Mouse (Mus musculus): Measurements from ENCODE around the gene Prkcg. TPM values are rescaled to one million over a fixed set of nuclear protein-coding genes. Genes with fewer than 3 reads are reported as not detected.
A peak's percentile ranks its signal among the peaks of the same experiment; 100 is the strongest.
"Not testable (repeated sequence)": the region's sequence is repeated elsewhere in the genome, so short reads cannot be mapped to it uniquely, and the experiment has no call there.

Gene Prkcg
- polyA plus RNA-seq, 1 experiment, result 0.23 TPM

GRCm38 (mm10) chr7:3287186-3287585 is 1.8 kb upstream of the Prkcg start:
- Histone ChIP-seq H3K4me1 (peaks cover 36% of the 10 kb centered on the region), H3K36me3 (replicated peaks; ENCODE audit: low read length) (no peaks in the 10 kb centered on the region), H3K9me3 (no peaks in the 10 kb centered on the region), H3K27me3 (replicated peaks) (no peaks in the 10 kb centered on the region), H3K4me3 (replicated peaks) (no peak overlapping the region)
- TF ChIP-seq GATA1 (IDR thresholded peaks at IDR 0.05; ENCODE audit: borderline replicate concordance, low read length) (no peak), FLI1 (IDR thresholded peaks at IDR 0.05; ENCODE audit: low read length) (no peak)

DNA sequence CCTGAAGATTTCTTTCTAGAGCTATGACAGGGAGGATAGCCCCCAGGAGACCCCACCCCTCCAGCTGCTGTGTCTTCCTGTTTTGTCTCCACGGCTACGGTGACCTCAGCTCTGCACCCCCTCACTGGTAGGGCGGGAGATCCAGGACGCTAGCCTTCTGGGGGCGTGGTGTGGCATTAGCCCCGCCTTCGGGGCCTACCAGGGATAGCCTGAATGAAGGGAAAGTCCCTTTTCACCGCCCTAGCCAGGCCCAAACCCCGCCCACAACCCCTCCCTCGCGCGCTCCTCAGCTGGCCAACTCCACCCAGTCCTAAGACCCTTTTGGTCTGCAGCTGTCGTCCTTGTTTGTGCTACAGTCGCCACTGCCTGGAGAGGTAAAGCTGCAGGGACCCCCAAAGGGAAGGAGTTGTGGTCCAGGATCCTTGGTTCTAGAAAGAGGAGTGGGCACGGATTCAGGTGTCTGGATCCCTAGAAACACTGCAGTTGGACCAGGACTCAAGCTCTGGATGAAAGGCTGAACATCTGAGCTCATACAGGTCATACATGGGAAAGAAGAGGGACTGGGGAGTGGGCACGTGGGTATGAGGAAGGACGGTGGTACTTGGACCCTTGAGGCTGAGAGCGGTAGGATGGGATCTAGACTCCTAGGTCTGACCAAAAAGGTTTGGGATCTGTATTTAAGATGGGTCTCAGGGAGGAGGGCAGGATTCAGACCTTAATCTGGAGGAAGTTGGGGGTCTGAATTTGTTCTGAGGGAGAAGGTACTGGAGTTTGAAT is 1.5 kb downstream of the Prkcg start:
- no peaks in the 10 kb centered on the region for H3K9me3 ChIP-seq
- peaks cover 54% of the 10 kb centered on the region for H3K4me1 ChIP-seq
- H3K36me3 ChIP-seq (replicated peaks; ENCODE audit: low read length), result no peaks in the 10 kb centered on the region
- H3K4me3 ChIP-seq (replicated peaks), result peak overlapping the region; percentile 91
- TF ChIP-seq GATA1 (IDR thresholded peaks at IDR 0.05; ENCODE audit: borderline replicate concordance, low read length), result no peak
- TF ChIP-seq FLI1 (IDR thresholded peaks at IDR 0.05; ENCODE audit: low read length), result peak; percentile 18; the same call in 1 of the 2 replicates
- H3K27me3 ChIP-seq (replicated peaks), result peaks cover 2% of the 10 kb centered on the region

DNA sequence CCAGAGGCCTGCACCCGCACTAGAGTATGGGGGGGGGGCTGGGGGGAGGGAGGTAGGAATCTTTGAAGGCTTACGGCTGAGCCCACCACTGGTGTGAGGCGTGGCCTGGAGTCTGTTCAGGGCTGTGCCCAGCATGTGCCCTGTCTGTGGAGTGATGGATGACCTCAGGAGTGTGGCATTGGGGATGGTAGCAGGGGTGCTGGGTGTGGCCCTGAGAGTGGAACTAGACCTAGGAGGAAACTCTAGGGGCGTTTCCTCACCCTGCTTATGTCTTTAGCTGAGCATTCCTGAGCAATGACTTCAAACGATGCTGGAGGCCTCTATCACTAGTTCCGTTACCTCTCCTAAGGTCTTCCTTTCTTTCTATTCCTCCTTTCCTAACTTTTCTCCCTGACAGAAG is 2.2 kb downstream of the Prkcg start:
- H3K4me3 ChIP-seq (replicated peaks), result peak overlapping the region; percentile 91
- H3K36me3 ChIP-seq (replicated peaks; ENCODE audit: low read length), result peaks cover 3% of the 10 kb centered on the region
- H3K27me3 ChIP-seq (replicated peaks), result peaks cover 2% of the 10 kb centered on the region
- no peak for TF ChIP-seq GATA1 (IDR thresholded peaks at IDR 0.05; ENCODE audit: borderline replicate concordance, low read length)
- no peak for TF ChIP-seq FLI1 (IDR thresholded peaks at IDR 0.05; ENCODE audit: low read length)
- peaks cover 56% of the 10 kb centered on the region for H3K4me1 ChIP-seq
- no peaks in the 10 kb centered on the region for H3K9me3 ChIP-seq

- peaks cover 8% of the 10 kb centered on the region for H3K36me3 ChIP-seq (replicated peaks; ENCODE audit: low read length)
- H3K9me3 ChIP-seq, result no peaks in the 10 kb centered on the region
- peaks cover 2% of the 10 kb centered on the region for H3K27me3 ChIP-seq (replicated peaks)
- H3K4me3 ChIP-seq (replicated peaks), result peak overlapping the region; percentile 62
- TF ChIP-seq GATA1 (IDR thresholded peaks at IDR 0.05; ENCODE audit: borderline replicate concordance, low read length) (no peak), FLI1 (IDR thresholded peaks at IDR 0.05; ENCODE audit: low read length) (no peak)
- peaks cover 56% of the 10 kb centered on the region for H3K4me1 ChIP-seq
Observed at GRCm38 (mm10) chr7:3291764-3292163, 2.8 kb downstream of the Prkcg start.

GRCm38 (mm10) chr7:3292271-3292670 is 3.3 kb downstream of the Prkcg start:
- H3K36me3 ChIP-seq (replicated peaks; ENCODE audit: low read length), result peaks cover 13% of the 10 kb centered on the region
- not testable (repeated sequence) for H3K27me3 ChIP-seq (replicated peaks); H3K9me3 ChIP-seq
- peaks cover 60% of the 10 kb centered on the region for H3K4me1 ChIP-seq
- H3K4me3 ChIP-seq (replicated peaks), result peak overlapping the region; percentile 64

DNA sequence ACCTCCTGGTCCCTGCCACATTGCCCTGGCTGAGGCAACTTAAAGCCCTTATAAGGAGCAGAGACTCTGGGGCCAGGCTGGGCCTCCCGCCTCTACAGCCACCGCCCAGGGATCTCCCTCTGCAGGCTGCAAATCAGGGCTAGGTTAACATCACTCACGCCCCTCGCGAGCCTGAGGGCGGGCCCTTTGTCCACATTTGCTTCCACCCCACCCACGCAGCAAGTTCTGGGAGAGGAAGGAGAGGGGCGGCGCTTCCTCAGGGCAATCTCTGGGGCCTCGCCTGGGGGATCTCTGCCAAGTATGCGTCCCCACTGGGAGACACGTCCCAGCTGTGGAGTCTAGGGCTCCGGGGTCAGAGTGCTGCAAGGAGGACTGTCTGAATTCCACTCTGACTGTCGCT is 3.8 kb downstream of the Prkcg start:
- Histone ChIP-seq H3K4me1 (peaks cover 63% of the 10 kb centered on the region), H3K9me3 (no peaks in the 10 kb centered on the region), H3K36me3 (replicated peaks; ENCODE audit: low read length) (peaks cover 19% of the 10 kb centered on the region), H3K27me3 (replicated peaks) (peaks cover 2% of the 10 kb centered on the region), H3K4me3 (replicated peaks) (peak overlapping the region; percentile 90)
- TF ChIP-seq FLI1 (IDR thresholded peaks at IDR 0.05; ENCODE audit: low read length) (no peak), GATA1 (IDR thresholded peaks at IDR 0.05; ENCODE audit: borderline replicate concordance, low read length) (no peak)

DNA sequence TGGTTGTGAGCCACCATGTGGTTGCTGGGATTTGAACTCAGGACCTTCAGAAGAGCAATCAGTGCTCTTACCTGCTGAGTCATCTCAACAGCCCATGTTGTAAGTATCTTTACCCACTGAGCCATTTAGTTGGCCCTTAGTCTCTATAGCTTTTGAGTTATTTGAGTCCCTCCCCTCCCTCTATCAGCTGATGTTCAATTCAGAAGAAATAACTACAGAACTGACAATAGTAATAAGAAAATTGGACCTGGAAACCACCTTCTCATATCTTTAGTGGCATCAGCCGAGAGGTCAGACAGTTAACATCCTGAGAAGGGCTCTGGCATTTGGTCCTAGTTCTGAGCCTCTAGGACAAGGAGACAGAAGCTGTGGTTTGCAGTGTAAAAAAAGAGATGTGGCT is 5.8 kb downstream of the Prkcg start:
- no peak for TF ChIP-seq GATA1 (IDR thresholded peaks at IDR 0.05; ENCODE audit: borderline replicate concordance, low read length)
- no peak for TF ChIP-seq FLI1 (IDR thresholded peaks at IDR 0.05; ENCODE audit: low read length)
- Histone ChIP-seq H3K4me3 (replicated peaks) (no peak overlapping the region), H3K9me3 (no peaks in the 10 kb centered on the region), H3K4me1 (peaks cover 54% of the 10 kb centered on the region), H3K36me3 (replicated peaks; ENCODE audit: low read length) (peaks cover 30% of the 10 kb centered on the region), H3K27me3 (replicated peaks) (peaks cover 2% of the 10 kb centered on the region)

DNA sequence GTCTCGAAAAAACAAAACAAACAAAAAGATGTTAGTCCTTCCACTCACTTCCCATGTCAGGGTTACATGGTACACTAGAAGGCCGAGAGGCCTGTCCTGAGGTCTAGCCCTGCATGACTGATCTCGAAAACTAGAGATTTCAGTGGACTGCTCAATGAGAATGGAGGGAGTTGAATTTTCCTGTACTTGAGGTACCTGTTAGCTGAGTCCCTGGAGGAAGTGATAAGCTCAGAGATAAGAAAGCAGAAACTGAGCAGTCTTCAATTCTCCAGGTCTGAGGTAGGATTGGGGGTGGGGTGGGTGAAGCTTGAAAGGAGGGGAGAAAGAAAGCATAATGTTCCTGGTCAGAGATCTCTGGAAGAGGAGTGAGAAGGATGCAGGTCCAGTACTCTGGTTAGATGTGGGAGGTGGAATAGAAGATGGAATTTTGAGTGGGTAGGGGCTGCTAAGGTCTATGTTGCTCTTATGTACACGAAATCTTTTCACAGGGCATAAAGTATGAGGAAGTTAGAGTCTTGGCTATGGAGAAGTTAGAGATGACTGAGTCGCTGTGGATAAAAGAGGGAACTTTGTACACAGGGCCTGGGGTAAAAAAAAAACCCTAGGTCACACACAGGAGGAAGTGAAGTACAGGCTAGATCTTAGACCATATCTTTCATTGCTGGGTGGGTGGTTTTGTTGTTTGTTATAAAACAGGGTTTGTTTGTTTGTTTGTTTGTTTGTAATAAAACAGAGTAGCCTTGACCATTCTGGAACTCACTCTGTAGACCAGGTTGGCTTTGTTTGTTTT is 6.5 kb downstream of the Prkcg start:
- Histone ChIP-seq H3K27me3 (replicated peaks) (peaks cover 2% of the 10 kb centered on the region), H3K36me3 (replicated peaks; ENCODE audit: low read length) (peaks cover 31% of the 10 kb centered on the region), H3K9me3 (no peaks in the 10 kb centered on the region), H3K4me3 (replicated peaks) (no peak overlapping the region), H3K4me1 (peaks cover 50% of the 10 kb centered on the region)
- no peak for TF ChIP-seq GATA1 (IDR thresholded peaks at IDR 0.05; ENCODE audit: borderline replicate concordance, low read length)

- Histone ChIP-seq H3K4me3 (replicated peaks) (no peak overlapping the region), H3K9me3 (no peaks in the 10 kb centered on the region), H3K4me1 (peaks cover 43% of the 10 kb centered on the region), H3K36me3 (replicated peaks; ENCODE audit: low read length) (peaks cover 31% of the 10 kb centered on the region), H3K27me3 (replicated peaks) (peaks cover 9% of the 10 kb centered on the region)
- no peak for TF ChIP-seq FLI1 (IDR thresholded peaks at IDR 0.05; ENCODE audit: low read length)
Observed at GRCm38 (mm10) chr7:3296711-3297110, 7.7 kb downstream of the Prkcg start.

GRCm38 (mm10) chr7:3299941-3300617 is 11.1 kb downstream of the Prkcg start:
- no peaks in the 10 kb centered on the region for H3K9me3 ChIP-seq
- peaks cover 48% of the 10 kb centered on the region for H3K4me1 ChIP-seq
- H3K36me3 ChIP-seq (replicated peaks; ENCODE audit: low read length), result peaks cover 31% of the 10 kb centered on the region
- no peak overlapping the region for H3K4me3 ChIP-seq (replicated peaks)
- TF ChIP-seq FLI1 (IDR thresholded peaks at IDR 0.05; ENCODE audit: low read length) (no peak), GATA1 (IDR thresholded peaks at IDR 0.05; ENCODE audit: borderline replicate concordance, low read length) (no peak)
- H3K27me3 ChIP-seq (replicated peaks), result peaks cover 39% of the 10 kb centered on the region
